Mouse (Mus musculus): ENCODE data around the gene Cbx2. TPM values are rescaled to one million over a fixed set of nuclear protein-coding genes. Genes with fewer than 3 reads are reported as not detected.

Gene Cbx2
- total RNA-seq (2023) = 0.88 and 1.4 TPM in 2 replicates

GRCm38 (mm10) chr11:119022895-119023615 lies at the start of gene Cbx2:
Cbx2 (plus strand) TSS chr11:119022962.

GRCm38 (mm10) chr11:118987999-118988398 lies 34.8 kb upstream of the Cbx2 start, which contains the start of gene Enpp7:
Enpp7 (plus strand) TSS chr11:118988188.

GRCm38 (mm10) chr11:119040600-119041324 lies 18.0 kb downstream of the Cbx2 start, which contains the start of gene Cbx8:
Cbx8 (minus strand) TSS chr11:119040969.

Other genes with a start within 250 kb of the Cbx2 start
- not detected in 2 replicates for gene Rbfox3, start 111.4 kb upstream of the Cbx2 start, total RNA-seq (2023)
- gene Enpp7, start 34.8 kb upstream of the Cbx2 start, total RNA-seq (2023) = not detected in 2 replicates
- 7.2 and 7.5 TPM in 2 replicates for gene Cbx8, start 18.0 kb downstream of the Cbx2 start, total RNA-seq (2023)
- 60.3 and 66.9 TPM in 2 replicates for gene Cbx4, start 63.3 kb downstream of the Cbx2 start, total RNA-seq (2023)
- gene Tbc1d16, start 205.5 kb downstream of the Cbx2 start, total RNA-seq (2023) = 0.45 and 0.63 TPM in 2 replicates
- 0.18 and 0.28 TPM in 2 replicates for gene Ccdc40, start 205.6 kb downstream of the Cbx2 start, total RNA-seq (2023)
- gene Gaa, start 244.9 kb downstream of the Cbx2 start, total RNA-seq (2023) = 37.8 and 44.8 TPM in 2 replicates